Mouse (Mus musculus) brain, adult 2 months (tissue): ENCODE data around the gene Olfr330.
"Not testable (repeated sequence)": the region's sequence is repeated elsewhere in the genome, so short reads cannot be mapped to it uniquely, and the experiment has no call there.

Source experiments
- DNase-seq: peaks from one replicate; pipeline ENCODE4 v3.0.0; 2011; ENCODE audit warnings: low read depth, low spot score

The Olfr330 gene

GRCm38 (mm10) chr11:58534736-58535135 is at the start of gene Olfr330:
TSS of gene Olfr330 (minus strand) at chr11:58534836.
- DNase-seq = not testable (repeated sequence)

GRCm38 (mm10) chr11:58578636-58579035 is 44.0 kb upstream of the Olfr330 start:
- DNase-seq = peak; percentile 55

DNA sequence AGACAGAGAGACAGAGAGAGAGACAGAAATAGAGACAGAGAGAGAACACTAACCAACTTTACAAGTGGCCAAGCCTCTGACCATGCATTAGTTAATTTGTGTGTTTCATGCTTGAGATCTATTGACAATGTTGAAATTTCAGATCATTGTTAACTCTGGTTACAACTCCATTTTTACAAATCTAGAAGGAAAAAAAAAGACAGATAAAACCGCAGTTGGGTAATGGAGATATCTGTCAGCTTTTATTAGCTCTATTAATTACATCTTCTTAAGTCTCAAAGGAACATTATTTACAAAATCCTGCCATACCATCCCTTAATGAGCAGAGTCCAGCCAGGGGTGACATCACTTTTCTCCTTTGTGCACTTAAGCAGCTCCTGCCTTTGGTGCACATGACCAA is 42.8 kb upstream of the Olfr330 start, which contains the start of gene Olfr325:
Gene Olfr325 (plus strand): TSS at position 301 of the 400 bp plus-strand sequence.
- DNase-seq = no peak

- no peak for DNase-seq
Observed at GRCm38 (mm10) chr11:58570405-58570804, 35.8 kb upstream of the Olfr330 start, which contains the start of gene Olfr224. TSS of gene Olfr224 (minus strand) at chr11:58570553.

- no peak for DNase-seq
Observed at GRCm38 (mm10) chr11:58555536-58555935, 20.9 kb upstream of the Olfr330 start, which contains the start of gene Olfr328. TSS of gene Olfr328 (minus strand) at chr11:58555636.

- DNase-seq = no peak
Observed at GRCm38 (mm10) chr11:58546322-58546721, 11.7 kb upstream of the Olfr330 start, which contains the start of gene Olfr329-ps. TSS of gene Olfr329-ps (minus strand) at chr11:58546422.

DNA sequence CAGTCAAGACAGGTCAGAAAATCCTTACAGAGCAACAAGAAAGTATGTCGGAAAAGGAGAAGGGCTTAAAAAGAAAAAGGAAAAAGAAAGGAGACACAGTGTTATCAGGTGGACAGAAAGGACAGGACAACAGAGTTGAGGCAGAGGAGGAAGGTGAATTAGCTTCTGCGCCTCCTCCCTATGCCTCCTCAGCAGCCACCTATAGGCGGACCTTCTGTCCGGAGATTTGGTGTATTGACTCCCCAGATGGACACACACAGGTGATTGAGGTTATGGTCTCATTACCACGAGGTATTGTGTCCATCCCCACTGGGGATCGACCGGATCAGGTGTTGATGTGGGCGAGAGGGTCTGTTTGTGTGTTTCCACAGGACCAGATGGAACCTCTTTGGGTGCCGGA is 14.9 kb downstream of the Olfr330 start:
- not testable (repeated sequence) for DNase-seq

GRCm38 (mm10) chr11:58518916-58519315 is 15.7 kb downstream of the Olfr330 start:
- not testable (repeated sequence) for DNase-seq

DNA sequence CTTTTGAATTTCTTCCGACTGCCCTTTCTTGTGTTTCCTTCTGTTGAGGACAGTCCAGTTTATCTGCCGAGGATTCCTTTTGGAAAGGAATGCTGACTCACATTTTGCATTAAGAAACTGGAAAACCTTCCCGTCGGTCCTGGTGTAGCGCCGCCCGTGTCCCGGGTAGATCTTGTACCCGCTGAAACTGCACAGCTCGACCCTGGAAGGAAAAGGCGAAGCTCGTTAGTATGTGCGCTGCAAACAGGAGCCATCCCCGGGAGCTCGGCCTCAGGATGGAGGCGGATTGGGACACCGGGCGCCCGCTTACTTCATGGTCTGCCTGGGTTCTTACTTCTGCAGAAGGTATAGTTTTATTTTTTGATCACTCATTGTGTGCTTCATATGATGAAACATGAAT is 25.6 kb downstream of the Olfr330 start:
- not testable (repeated sequence) for DNase-seq

- not testable (repeated sequence) for DNase-seq
Observed at GRCm38 (mm10) chr11:58502472-58502871, 32.2 kb downstream of the Olfr330 start, which contains the start of gene Olfr331. TSS of gene Olfr331 (minus strand) at chr11:58502572.

DNA sequence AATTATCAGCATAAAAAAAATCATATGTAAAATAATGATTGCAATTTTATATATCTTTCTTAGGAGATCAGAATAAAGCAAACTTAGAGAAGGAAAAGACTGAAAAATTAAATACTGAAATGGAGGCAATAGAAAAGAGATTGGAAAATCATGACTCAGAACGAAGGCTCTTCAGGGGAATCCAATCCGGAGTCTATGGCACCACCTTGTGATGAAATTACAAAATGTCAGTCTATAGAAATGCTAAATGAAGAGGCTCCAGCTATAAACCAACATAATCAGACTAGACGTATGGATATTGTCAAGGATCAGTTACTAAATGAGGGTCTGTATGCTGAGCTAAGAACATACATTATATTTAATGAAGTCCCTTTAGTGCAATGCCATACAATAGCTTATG is 35.3 kb downstream of the Olfr330 start:
- peak; percentile 48 for DNase-seq

- no peak for DNase-seq
Observed at GRCm38 (mm10) chr11:58498761-58499160, 35.9 kb downstream of the Olfr330 start.

DNA sequence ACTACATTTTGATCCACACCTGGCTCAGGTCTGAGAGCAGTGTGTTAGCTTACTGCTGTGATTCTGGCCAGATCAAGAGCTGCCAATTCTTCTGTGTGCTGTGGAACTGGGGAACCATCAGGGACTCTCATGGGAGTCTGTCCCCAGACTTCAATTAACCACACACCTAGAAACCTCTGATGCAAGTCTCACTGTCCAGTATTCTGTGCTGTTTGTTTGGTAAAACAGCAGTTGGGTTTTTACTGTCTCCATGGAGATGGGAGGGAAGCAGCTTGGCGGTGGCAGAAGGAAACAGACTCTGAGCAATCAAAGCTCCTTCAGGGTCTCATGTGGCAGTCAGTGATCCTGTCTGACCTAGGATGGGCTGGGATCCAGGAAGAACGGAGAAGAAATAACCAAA is 42.2 kb downstream of the Olfr330 start, which contains the start of gene Olfr332:
Gene Olfr332 (minus strand): TSS at position 101 of the 400 bp plus-strand sequence.
- peak; percentile 1 for DNase-seq
